Mouse (Mus musculus) neural tube, embryonic 15.5 days (tissue): ENCODE data around the gene Tomm7. TPM values are rescaled to one million over a fixed set of nuclear protein-coding genes. Genes with fewer than 3 reads are reported as not detected.
"Not testable (repeated sequence)": the region's sequence is repeated elsewhere in the genome, so short reads cannot be mapped to it uniquely, and the experiment has no call there.

ENCODE experiments used
- ATAC-seq: fragments of 200-750 bp; cut with Nextera tagmentation; 2 replicates; pipeline ENCODE4 v1.8.0; 2017; ENCODE audit warnings: mild to moderate bottlenecking, moderate TSS enrichment, moderate library complexity; ENCODE audit not compliant: low FRiP score
- H3K27ac ChIP-seq: fragments of 300-500 bp; sonication (generic); replicated peaks from 2 replicates; pipeline ENCODE4 v1.5.1; 2015; ENCODE audit warnings: mild to moderate bottlenecking, inconsistent platforms
- H3K27me3 ChIP-seq: fragments of 300-500 bp; sonication (generic); replicated peaks from 2 replicates; pipeline ENCODE4 v1.6.1; 2015; ENCODE audit warnings: inconsistent platforms
- H3K36me3 ChIP-seq: fragments of 300-500 bp; sonication (generic); 2 replicates; pipeline ENCODE4 v1.6.1; 2015; ENCODE audit warnings: inconsistent platforms
- H3K4me1 ChIP-seq: fragments of 300-500 bp; sonication (generic); 2 replicates; pipeline ENCODE4 v1.6.1; 2015; ENCODE audit warnings: inconsistent platforms
- H3K4me2 ChIP-seq: fragments of 300-500 bp; sonication (generic); 2 replicates; pipeline ENCODE4 v1.6.1; 2015; ENCODE audit warnings: inconsistent platforms, mild to moderate bottlenecking, moderate library complexity
- H3K4me3 ChIP-seq: fragments of 300-500 bp; sonication (generic); replicated peaks from 2 replicates; pipeline ENCODE4 v1.5.1; 2015; ENCODE audit warnings: mild to moderate bottlenecking, inconsistent platforms
- H3K9ac ChIP-seq: fragments of 300-500 bp; sonication (generic); replicated peaks from 2 replicates; pipeline ENCODE4 v1.6.1; 2015; ENCODE audit warnings: mild to moderate bottlenecking, inconsistent platforms
- H3K9me3 ChIP-seq: fragments of 300-500 bp; sonication (generic); replicated peaks from 2 replicates; pipeline ENCODE4 v1.6.1; 2016; ENCODE audit warnings: inconsistent platforms
- WGBS: fragments of 180-500 bp; shearing (Covaris S2); methylation state at CpG from one replicate; pipeline ENCODE4 v1.1.7; 2015; ENCODE audit warnings: mixed read lengths; 5-methylcytosine and 5-hydroxymethylcytosine counted together
- polyA plus RNA-seq: library from polyadenylated mRNA; unstranded; fragments of >200 nt; fragmentation: Nextera tagmentation; extraction: Ambion mirVana; gene quantifications from 2 replicates; pipeline ENCODE4 v1.2.1, GENCODE M21; 2015

Gene Tomm7
- polyA plus RNA-seq, 1 experiment from 2014 or later, result 90.5 TPM

GRCm38 (mm10) chr5:23863166-23864053 lies 19.4 kb upstream of the Tomm7 start:
- WGBS, result 89% methylated on average over 7 of the region's 7 CpGs
- Histone ChIP-seq H3K27ac (no peak overlapping the region), H3K4me1 (no peaks in the 10 kb centered on the region), H3K9ac (no peak overlapping the region), H3K36me3 (0 out of 2 replicates have a peak, but pooled peaks cover 3% of the 10 kb centered on the region), H3K27me3 (no peaks in the 10 kb centered on the region), H3K4me2 (no peak overlapping the region), H3K4me3 (no peak overlapping the region), H3K9me3 (no peaks in the 10 kb centered on the region)
- no peak for ATAC-seq

GRCm38 (mm10) chr5:23862291-23862690 lies 18.3 kb upstream of the Tomm7 start:
- H3K27ac ChIP-seq, result no peak overlapping the region
- no peaks in the 10 kb centered on the region for H3K27me3 ChIP-seq
- ATAC-seq, result no peak
- no peak overlapping the region for H3K9ac ChIP-seq
- 0 out of 2 replicates have a peak, but pooled peaks cover 5% of the 10 kb centered on the region for H3K36me3 ChIP-seq
- H3K4me3 ChIP-seq, result no peak overlapping the region
- no peaks in the 10 kb centered on the region for H3K4me1 ChIP-seq
- no peak overlapping the region for H3K4me2 ChIP-seq
- no peaks in the 10 kb centered on the region for H3K9me3 ChIP-seq
- WGBS, result 79% methylated on average over 5 of the region's 5 CpGs

- Histone ChIP-seq H3K4me3 (no peak overlapping the region), H3K27ac (no peak overlapping the region), H3K36me3 (peaks cover 6% of the 10 kb centered on the region; the same call in 1 of the 2 replicates), H3K9me3 (no peaks in the 10 kb centered on the region), H3K9ac (no peak overlapping the region), H3K4me2 (no peak overlapping the region), H3K4me1 (no peaks in the 10 kb centered on the region), H3K27me3 (no peaks in the 10 kb centered on the region)
- ATAC-seq, result no peak
- WGBS, result 91% methylated on average over 9 of the region's 9 CpGs
Measured at GRCm38 (mm10) chr5:23861721-23862120, 17.8 kb upstream of the Tomm7 start.

GRCm38 (mm10) chr5:23859896-23860295 lies 15.9 kb upstream of the Tomm7 start:
- no peak overlapping the region for H3K4me2 ChIP-seq
- no peaks in the 10 kb centered on the region for H3K9me3 ChIP-seq
- WGBS, result 48% methylated on average over 5 of the region's 5 CpGs
- ATAC-seq, result no peak
- H3K4me3 ChIP-seq, result no peak overlapping the region
- no peaks in the 10 kb centered on the region for H3K4me1 ChIP-seq
- no peaks in the 10 kb centered on the region for H3K27me3 ChIP-seq
- H3K9ac ChIP-seq, result no peak overlapping the region
- peaks cover 24% of the 10 kb centered on the region for H3K36me3 ChIP-seq
- no peak overlapping the region for H3K27ac ChIP-seq

GRCm38 (mm10) chr5:23859087-23859718 lies 15.2 kb upstream of the Tomm7 start:
- Histone ChIP-seq H3K27me3 (no peaks in the 10 kb centered on the region), H3K9me3 (no peaks in the 10 kb centered on the region), H3K9ac (no peak overlapping the region), H3K4me2 (no peak overlapping the region), H3K27ac (no peak overlapping the region), H3K4me1 (no peaks in the 10 kb centered on the region), H3K36me3 (peaks cover 30% of the 10 kb centered on the region), H3K4me3 (no peak overlapping the region)
- no peak for ATAC-seq
- 95% methylated on average over 1 of the region's 1 CpGs for WGBS

GRCm38 (mm10) chr5:23858643-23859042 lies 14.7 kb upstream of the Tomm7 start:
- Histone ChIP-seq H3K27me3 (no peaks in the 10 kb centered on the region), H3K9ac (no peak overlapping the region), H3K27ac (no peak overlapping the region), H3K36me3 (peaks cover 35% of the 10 kb centered on the region), H3K4me1 (no peaks in the 10 kb centered on the region), H3K4me2 (no peak overlapping the region), H3K9me3 (no peaks in the 10 kb centered on the region), H3K4me3 (no peak overlapping the region)
- no peak for ATAC-seq
- WGBS, result 82% methylated on average over 7 of the region's 7 CpGs

- ATAC-seq, result no peak
- 94% methylated on average over 3 of the region's 3 CpGs for WGBS
- no peak overlapping the region for H3K4me3 ChIP-seq
- no peaks in the 10 kb centered on the region for H3K9me3 ChIP-seq
- peaks cover 40% of the 10 kb centered on the region for H3K36me3 ChIP-seq
- H3K27ac ChIP-seq, result no peak overlapping the region
- no peaks in the 10 kb centered on the region for H3K4me1 ChIP-seq
- H3K4me2 ChIP-seq, result no peak overlapping the region
- no peak overlapping the region for H3K9ac ChIP-seq
- H3K27me3 ChIP-seq, result no peaks in the 10 kb centered on the region
Measured at GRCm38 (mm10) chr5:23858001-23858400, 14.0 kb upstream of the Tomm7 start.

GRCm38 (mm10) chr5:23857189-23857588 lies 13.2 kb upstream of the Tomm7 start:
- ATAC-seq, result no peak
- peaks cover 46% of the 10 kb centered on the region for H3K36me3 ChIP-seq

GRCm38 (mm10) chr5:23856164-23856563 lies 12.2 kb upstream of the Tomm7 start:
- H3K9me3 ChIP-seq, result no peaks in the 10 kb centered on the region
- peaks cover 10% of the 10 kb centered on the region for H3K4me1 ChIP-seq
- H3K27ac ChIP-seq, result no peak overlapping the region
- no peak overlapping the region for H3K4me2 ChIP-seq
- no peaks in the 10 kb centered on the region for H3K27me3 ChIP-seq
- H3K9ac ChIP-seq, result no peak overlapping the region
- 90% methylated on average over 1 of the region's 1 CpGs for WGBS
- H3K36me3 ChIP-seq, result peaks cover 46% of the 10 kb centered on the region
- no peak for ATAC-seq
- no peak overlapping the region for H3K4me3 ChIP-seq

More at GRCm38 (mm10) chr5:23857189-23857588, 13.2 kb upstream of the Tomm7 start:
- H3K27me3 ChIP-seq, result no peaks in the 10 kb centered on the region
- no peak overlapping the region for H3K4me3 ChIP-seq
- no peak overlapping the region for H3K9ac ChIP-seq
- H3K9me3 ChIP-seq, result no peaks in the 10 kb centered on the region
- no peak overlapping the region for H3K4me2 ChIP-seq
- no peak overlapping the region for H3K27ac ChIP-seq
- peaks cover 2% of the 10 kb centered on the region; the same call in 1 of the 2 replicates for H3K4me1 ChIP-seq

- Histone ChIP-seq H3K4me2 (no peak overlapping the region), H3K9me3 (no peaks in the 10 kb centered on the region), H3K9ac (no peak overlapping the region), H3K27me3 (no peaks in the 10 kb centered on the region), H3K27ac (no peak overlapping the region), H3K36me3 (peaks cover 43% of the 10 kb centered on the region), H3K4me3 (no peak overlapping the region), H3K4me1 (peaks cover 15% of the 10 kb centered on the region)
- WGBS, result 96% methylated on average over 6 of the region's 6 CpGs
- no peak for ATAC-seq
Measured at GRCm38 (mm10) chr5:23855484-23855883, 11.5 kb upstream of the Tomm7 start.

GRCm38 (mm10) chr5:23852916-23853315 lies 9.0 kb upstream of the Tomm7 start:
- H3K4me2 ChIP-seq, H3K27me3 ChIP-seq, H3K4me3 ChIP-seq, H3K9me3 ChIP-seq, H3K27ac ChIP-seq, H3K9ac ChIP-seq, ATAC-seq: not testable (repeated sequence)
- H3K36me3 ChIP-seq, result peaks cover 43% of the 10 kb centered on the region
- 87% methylated on average over 1 of the region's 1 CpGs for WGBS
- peaks cover 15% of the 10 kb centered on the region for H3K4me1 ChIP-seq

GRCm38 (mm10) chr5:23851160-23851555 lies 7.2 kb upstream of the Tomm7 start:
- Histone ChIP-seq H3K4me3 (peak overlapping the region; percentile 92), H3K27ac (peak overlapping the region; percentile 81), H3K4me2 (peak overlapping the region; percentile 77), H3K36me3 (peaks cover 35% of the 10 kb centered on the region), H3K9ac (peak overlapping the region; percentile 79), H3K4me1 (peaks cover 15% of the 10 kb centered on the region)
- H3K27me3 ChIP-seq, H3K9me3 ChIP-seq: not testable (repeated sequence)
- 15% methylated on average over 4 of the region's 4 CpGs for WGBS
- ATAC-seq, result peak; percentile 27
